Mouse (Mus musculus): ENCODE results near the gene 1810055G02Rik. TPM values are rescaled to one million over a fixed set of nuclear protein-coding genes. Genes with fewer than 3 reads are reported as not detected.
A peak's percentile ranks its signal among the peaks of the same experiment; 100 is the strongest.

1810055G02Rik gene
- polyA plus RNA-seq, 1 experiment, result 44.7 TPM

- TF ChIP-seq CTCF (IDR thresholded peaks at IDR 0.05; ENCODE audit: extremely low read depth, insufficient read depth, low read length), result no peak
- no peak for TF ChIP-seq POLR2A (IDR thresholded peaks at IDR 0.05; ENCODE audit: extremely low read depth, insufficient read depth, low read length)
- H3K4me1 ChIP-seq (ENCODE audit: control insufficient read depth, insufficient read depth, low read length), result no peaks in the 10 kb centered on the region
- H3K4me3 ChIP-seq (ENCODE audit: insufficient read depth, low read length), result no peak overlapping the region
- no peak overlapping the region for H3K27ac ChIP-seq (ENCODE audit: insufficient read depth, low read length)
Observed at GRCm38 (mm10) chr19:3757861-3758260, 49.8 kb downstream of the 1810055G02Rik start.

GRCm38 (mm10) chr19:3765221-3765820 is 57.2 kb downstream of the 1810055G02Rik start:
- H3K4me1 ChIP-seq (ENCODE audit: control insufficient read depth, insufficient read depth, low read length), result peaks cover 9% of the 10 kb centered on the region; the same call in 1 of the 2 replicates
- H3K27ac ChIP-seq (ENCODE audit: insufficient read depth, low read length), result no peak overlapping the region
- TF ChIP-seq CTCF (IDR thresholded peaks at IDR 0.05; ENCODE audit: extremely low read depth, insufficient read depth, low read length), result no peak
- no peak for TF ChIP-seq POLR2A (IDR thresholded peaks at IDR 0.05; ENCODE audit: extremely low read depth, insufficient read depth, low read length)
- H3K4me3 ChIP-seq (ENCODE audit: insufficient read depth, low read length), result no peak overlapping the region

- no peak for TF ChIP-seq CTCF (IDR thresholded peaks at IDR 0.05; ENCODE audit: extremely low read depth, insufficient read depth, low read length)
- TF ChIP-seq POLR2A (IDR thresholded peaks at IDR 0.05; ENCODE audit: extremely low read depth, insufficient read depth, low read length), result no peak
- Histone ChIP-seq H3K4me1 (ENCODE audit: control insufficient read depth, insufficient read depth, low read length) (peaks cover 9% of the 10 kb centered on the region; the same call in 1 of the 2 replicates), H3K4me3 (ENCODE audit: insufficient read depth, low read length) (no peak overlapping the region; the same call in 1 of the 2 replicates), H3K27ac (ENCODE audit: insufficient read depth, low read length) (no peak overlapping the region)
Observed at GRCm38 (mm10) chr19:3766378-3766777, 58.3 kb downstream of the 1810055G02Rik start.

GRCm38 (mm10) chr19:3767276-3767780 is 59.2 kb downstream of the 1810055G02Rik start, which contains the start of gene Kmt5b:
Kmt5b (plus strand) TSS chr19:3767421.
- Histone ChIP-seq H3K27ac (ENCODE audit: insufficient read depth, low read length) (peak within 1 kb of the TSS; percentile 100), H3K4me1 (ENCODE audit: control insufficient read depth, insufficient read depth, low read length) (peaks cover 9% of the 10 kb centered on the region; the same call in 1 of the 2 replicates), H3K4me3 (ENCODE audit: insufficient read depth, low read length) (peak within 1 kb of the TSS; percentile 80)
- TF ChIP-seq POLR2A (IDR thresholded peaks at IDR 0.05; ENCODE audit: extremely low read depth, insufficient read depth, low read length) (peak; percentile 62; the same call in 1 of the 2 replicates), CTCF (IDR thresholded peaks at IDR 0.05; ENCODE audit: extremely low read depth, insufficient read depth, low read length) (no peak)

Other genes starting within 250 kb of the 1810055G02Rik start
- gene Ppp6r3, start 132.5 kb upstream of the 1810055G02Rik start, polyA plus RNA-seq (2012; rRNA removed), result 72.4 and 73.4 TPM in 2 replicates
- 3.1 and 3.4 TPM in 2 replicates for gene Lrp5, start 21.7 kb upstream of the 1810055G02Rik start, polyA plus RNA-seq (2012; rRNA removed)
- 26.7 and 29.1 TPM in 2 replicates for gene Kmt5b, start 59.1 kb downstream of the 1810055G02Rik start, polyA plus RNA-seq (2012; rRNA removed)
- 134 and 135 TPM in 2 replicates for gene Chka, start 143.5 kb downstream of the 1810055G02Rik start, polyA plus RNA-seq (2012; rRNA removed)
- gene Tcirg1, start 198.8 kb downstream of the 1810055G02Rik start, polyA plus RNA-seq (2012; rRNA removed), result 34.4 and 38.4 TPM in 2 replicates
- gene Ndufs8, start 204.5 kb downstream of the 1810055G02Rik start, polyA plus RNA-seq (2012; rRNA removed), result 274 and 288 TPM in 2 replicates
- 6.9 and 8.1 TPM in 2 replicates for gene Aldh3b1, start 221.5 kb downstream of the 1810055G02Rik start, polyA plus RNA-seq (2012; rRNA removed)
- gene Unc93b1, start 226.9 kb downstream of the 1810055G02Rik start, polyA plus RNA-seq (2012; rRNA removed), result 33.5 and 36.5 TPM in 2 replicates